Mouse (Mus musculus): Measurements from ENCODE around the gene Olfr1360. TPM values are rescaled to one million over a fixed set of nuclear protein-coding genes. Genes with fewer than 3 reads are reported as not detected.
A peak's percentile ranks its signal among the peaks of the same experiment; 100 is the strongest.
"Not testable (repeated sequence)": the region's sequence is repeated elsewhere in the genome, so short reads cannot be mapped to it uniquely, and the experiment has no call there.

The Olfr1360 gene
- polyA plus RNA-seq, 1 experiment, result not detected

DNA sequence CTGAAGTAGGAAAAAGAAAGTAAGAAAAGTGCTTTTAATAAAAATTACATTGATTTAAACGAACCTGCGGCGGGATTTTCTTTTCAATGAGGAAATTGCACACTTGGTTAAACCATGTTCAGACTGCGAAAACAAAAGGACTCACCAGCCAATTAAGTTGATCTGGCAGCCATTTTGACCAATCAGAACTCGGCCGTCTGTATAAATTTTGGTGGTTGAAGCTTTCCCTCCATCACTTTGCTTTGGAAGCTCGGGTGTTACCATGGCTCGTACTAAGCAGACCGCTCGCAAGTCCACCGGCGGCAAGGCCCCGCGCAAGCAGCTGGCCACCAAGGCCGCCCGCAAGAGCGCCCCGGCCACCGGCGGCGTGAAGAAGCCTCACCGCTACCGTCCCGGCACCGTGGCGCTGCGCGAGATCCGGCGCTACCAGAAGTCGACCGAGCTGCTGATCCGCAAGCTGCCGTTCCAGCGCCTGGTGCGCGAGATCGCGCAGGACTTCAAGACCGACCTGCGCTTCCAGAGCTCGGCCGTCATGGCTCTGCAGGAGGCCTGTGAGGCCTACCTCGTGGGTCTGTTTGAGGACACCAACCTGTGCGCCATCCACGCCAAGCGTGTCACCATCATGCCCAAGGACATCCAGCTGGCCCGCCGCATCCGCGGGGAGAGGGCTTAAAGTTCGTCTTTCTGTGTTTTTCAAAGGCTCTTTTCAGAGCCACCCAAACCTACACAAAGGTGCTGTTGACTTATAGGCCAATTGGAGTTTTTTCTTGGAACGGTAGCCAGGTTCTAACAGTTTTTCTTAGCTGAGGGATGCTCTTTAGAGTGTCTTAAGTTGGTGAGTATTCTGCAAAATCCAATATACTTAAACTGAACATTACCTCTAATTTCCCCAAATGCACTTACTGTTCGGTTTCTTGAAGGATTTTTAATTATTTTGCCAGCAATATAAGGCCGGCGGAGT is 40.5 kb upstream of the Olfr1360 start, which contains the start of gene Hist1h3h:
Hist1h3h (plus strand) TSS at position 263 of the 961 bp plus-strand sequence.
- Histone ChIP-seq H3K4me1 (ENCODE audit: control insufficient read depth, insufficient read depth, insufficient read length, low read length) (peaks cover 12% of the 10 kb centered on the region; the same call in 1 of the 2 replicates), H3K27ac (ENCODE audit: insufficient read depth, low read depth, low read length) (peak within 1 kb of the TSS; percentile 81), H3K4me3 (ENCODE audit: low read depth, low read length) (peak within 1 kb of the TSS; percentile 54)
- H3K36me3 ChIP-seq (ENCODE audit: control insufficient read depth, insufficient read depth, low read length); H3K27me3 ChIP-seq (ENCODE audit: control insufficient read depth, insufficient read depth, low read length): not testable (repeated sequence)
- TF ChIP-seq POLR2A (IDR thresholded peaks at IDR 0.05; ENCODE audit: low read depth, low read length), result peak; percentile 52; the same call in 1 of the 2 replicates
- 3% methylated on average over 27 of the region's 56 CpGs for WGBS

GRCm38 (mm10) chr13:21716540-21717391 is 39.6 kb upstream of the Olfr1360 start:
- WGBS, result under 1% methylated on average over 16 of the region's 38 CpGs
- H3K4me1 ChIP-seq (ENCODE audit: control insufficient read depth, insufficient read depth, insufficient read length, low read length); H3K27me3 ChIP-seq (ENCODE audit: control insufficient read depth, insufficient read depth, low read length); H3K36me3 ChIP-seq (ENCODE audit: control insufficient read depth, insufficient read depth, low read length): not testable (repeated sequence)
- peak overlapping the region; percentile 58 for H3K4me3 ChIP-seq (ENCODE audit: low read depth, low read length)
- peak overlapping the region; percentile 81 for H3K27ac ChIP-seq (ENCODE audit: insufficient read depth, low read depth, low read length)

DNA sequence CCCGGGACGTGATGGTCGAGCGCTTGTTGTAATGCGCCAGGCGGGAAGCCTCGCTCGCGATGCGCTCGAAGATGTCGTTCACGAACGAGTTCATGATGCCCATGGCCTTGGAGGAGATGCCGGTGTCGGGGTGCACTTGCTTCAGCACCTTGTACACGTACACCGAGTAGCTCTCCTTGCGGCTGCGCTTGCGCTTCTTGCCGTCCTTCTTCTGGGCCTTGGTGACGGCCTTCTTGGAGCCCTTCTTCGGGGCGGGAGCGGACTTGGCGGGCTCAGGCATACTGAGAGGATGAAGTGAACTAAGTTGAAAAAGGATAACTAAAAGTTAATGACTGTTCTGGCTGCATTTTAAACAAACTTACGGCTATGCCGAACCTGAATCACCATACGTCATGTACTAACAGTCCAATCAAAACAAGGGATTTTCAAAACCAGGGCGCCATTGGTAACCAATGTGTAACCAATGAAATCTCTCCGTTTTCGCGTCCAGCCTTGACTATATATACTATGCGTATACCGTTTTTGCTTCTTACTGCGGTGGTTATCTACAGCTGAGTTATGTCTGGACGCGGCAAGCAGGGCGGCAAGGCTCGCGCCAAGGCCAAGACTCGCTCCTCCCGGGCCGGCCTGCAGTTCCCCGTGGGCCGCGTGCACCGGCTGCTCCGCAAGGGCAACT is 38.8 kb upstream of the Olfr1360 start, which contains the start of the genes Hist1h2bl and Hist1h2ai:
Hist1h2bl (minus strand) TSS at position 280 of the 676 bp plus-strand sequence.
Hist1h2ai (plus strand) TSS at position 559 of the 676 bp plus-strand sequence.
- WGBS, result under 1% methylated on average over 37 of the region's 50 CpGs
- TF ChIP-seq POLR2A (IDR thresholded peaks at IDR 0.05; ENCODE audit: low read depth, low read length), result peak; percentile 19; the same call in 1 of the 2 replicates
- peak within 1 kb of the TSS; percentile 88 for H3K27ac ChIP-seq (ENCODE audit: insufficient read depth, low read depth, low read length)
- not testable (repeated sequence) for H3K4me1 ChIP-seq (ENCODE audit: control insufficient read depth, insufficient read depth, insufficient read length, low read length); H3K36me3 ChIP-seq (ENCODE audit: control insufficient read depth, insufficient read depth, low read length); H3K27me3 ChIP-seq (ENCODE audit: control insufficient read depth, insufficient read depth, low read length)
- peak within 1 kb of the TSS; percentile 75 for H3K4me3 ChIP-seq (ENCODE audit: low read depth, low read length)

DNA sequence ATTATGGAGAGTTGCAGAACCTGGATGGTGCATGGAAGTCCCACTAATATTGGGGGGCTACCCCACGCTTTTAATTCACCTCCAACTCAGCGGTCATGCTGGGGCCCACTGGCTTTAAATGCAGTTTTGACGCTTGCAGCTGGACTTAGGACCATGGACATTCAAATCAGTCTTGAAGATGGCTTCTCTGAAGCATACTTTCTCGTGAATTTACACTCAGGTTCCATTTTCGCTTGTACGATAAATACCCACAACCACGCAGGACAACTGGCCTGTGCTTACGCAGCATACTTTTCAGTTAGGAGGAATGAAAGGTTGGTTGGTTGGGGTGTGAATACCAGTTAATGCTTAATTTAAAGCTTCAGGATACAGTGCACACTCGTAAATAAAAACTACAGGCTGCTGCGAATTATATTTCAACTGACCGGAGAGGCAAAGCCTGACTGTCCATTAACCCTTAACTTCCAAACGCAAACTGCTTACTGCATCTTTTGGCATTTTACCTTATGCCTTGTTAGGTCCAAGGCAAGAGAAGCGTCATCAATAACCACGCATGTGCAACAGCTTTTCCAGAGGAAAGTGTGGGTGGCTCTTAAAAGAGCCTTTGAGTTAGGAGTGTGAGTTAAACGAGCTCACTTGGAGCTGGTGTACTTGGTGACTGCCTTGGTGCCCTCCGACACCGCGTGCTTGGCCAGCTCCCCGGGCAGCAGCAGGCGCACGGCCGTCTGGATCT is 38.1 kb upstream of the Olfr1360 start:
- H3K27me3 ChIP-seq (ENCODE audit: control insufficient read depth, insufficient read depth, low read length), result no peaks in the 10 kb centered on the region
- H3K36me3 ChIP-seq (ENCODE audit: control insufficient read depth, insufficient read depth, low read length), result no peaks in the 10 kb centered on the region
- peak overlapping the region; percentile 65 for H3K27ac ChIP-seq (ENCODE audit: insufficient read depth, low read depth, low read length)
- H3K4me1 ChIP-seq (ENCODE audit: control insufficient read depth, insufficient read depth, insufficient read length, low read length), result peaks cover 8% of the 10 kb centered on the region; the same call in 1 of the 2 replicates
- TF ChIP-seq POLR2A (IDR thresholded peaks at IDR 0.05; ENCODE audit: low read depth, low read length) (no peak), CTCF (IDR thresholded peaks at IDR 0.05; ENCODE audit: extremely low read depth, insufficient read length, insufficient replicate concordance, low read depth, low read length) (no peak)
- WGBS, result under 1% methylated on average over 22 of the region's 22 CpGs
- H3K4me3 ChIP-seq (ENCODE audit: low read depth, low read length), result peak overlapping the region; percentile 63

DNA sequence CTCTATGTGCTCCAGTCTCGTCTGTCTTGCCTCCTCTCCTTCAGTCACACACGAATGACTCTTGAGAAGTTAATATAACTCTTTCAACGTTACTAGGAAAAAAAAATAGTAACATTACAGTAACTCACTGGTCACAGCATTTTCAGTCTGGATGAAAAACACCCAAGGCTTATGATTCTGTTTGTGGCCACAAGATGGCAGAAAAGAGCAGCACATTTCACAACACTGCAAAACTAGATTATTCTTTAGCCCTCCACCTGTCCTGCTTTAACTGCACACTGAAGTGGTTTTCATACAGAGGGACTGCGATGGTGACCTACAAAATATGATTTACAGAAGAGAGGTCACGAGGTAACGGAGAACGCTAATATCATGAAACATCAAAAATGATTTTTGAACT is 37.5 kb upstream of the Olfr1360 start:
- under 1% methylated on average over 7 of the region's 7 CpGs for WGBS
- TF ChIP-seq POLR2A (IDR thresholded peaks at IDR 0.05; ENCODE audit: low read depth, low read length) (no peak), CTCF (IDR thresholded peaks at IDR 0.05; ENCODE audit: extremely low read depth, insufficient read length, insufficient replicate concordance, low read depth, low read length) (no peak)

DNA sequence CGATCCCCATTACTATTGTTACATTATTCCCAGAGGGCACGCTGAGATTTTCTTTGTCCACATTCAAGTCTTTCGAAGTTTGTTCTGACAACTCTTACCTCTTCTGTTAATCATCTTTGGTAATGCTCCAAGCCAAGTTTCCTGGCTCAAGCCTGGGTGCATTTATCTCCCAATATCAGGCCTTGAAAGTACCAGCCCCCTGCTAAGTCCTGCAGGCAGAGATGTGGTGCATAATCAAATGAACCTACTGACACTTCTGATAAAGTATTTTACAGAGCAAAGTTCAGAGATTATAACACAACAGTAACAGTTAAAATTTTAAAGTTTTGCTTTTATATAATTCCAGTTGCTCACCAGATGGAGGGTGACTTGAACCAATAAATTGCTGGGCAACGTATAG is 34.5 kb upstream of the Olfr1360 start:
- WGBS, result 19% methylated on average over 4 of the region's 4 CpGs
- Histone ChIP-seq H3K4me1 (ENCODE audit: control insufficient read depth, insufficient read depth, insufficient read length, low read length) (peaks cover 8% of the 10 kb centered on the region; the same call in 1 of the 2 replicates), H3K36me3 (ENCODE audit: control insufficient read depth, insufficient read depth, low read length) (no peaks in the 10 kb centered on the region), H3K27ac (ENCODE audit: insufficient read depth, low read depth, low read length) (no peak overlapping the region), H3K27me3 (ENCODE audit: control insufficient read depth, insufficient read depth, low read length) (no peaks in the 10 kb centered on the region), H3K4me3 (ENCODE audit: low read depth, low read length) (no peak overlapping the region)
- TF ChIP-seq POLR2A (IDR thresholded peaks at IDR 0.05; ENCODE audit: low read depth, low read length) (no peak), CTCF (IDR thresholded peaks at IDR 0.05; ENCODE audit: extremely low read depth, insufficient read length, insufficient replicate concordance, low read depth, low read length) (no peak)

More for the DNA sequence above, 37.5 kb upstream of the Olfr1360 start:
- H3K4me3 ChIP-seq (ENCODE audit: low read depth, low read length), result no peak overlapping the region
- H3K36me3 ChIP-seq (ENCODE audit: control insufficient read depth, insufficient read depth, low read length), result no peaks in the 10 kb centered on the region
- peaks cover 8% of the 10 kb centered on the region; the same call in 1 of the 2 replicates for H3K4me1 ChIP-seq (ENCODE audit: control insufficient read depth, insufficient read depth, insufficient read length, low read length)
- H3K27ac ChIP-seq (ENCODE audit: insufficient read depth, low read depth, low read length), result 0 out of 2 replicates have a peak overlapping the region, but pooled peaks have one; percentile 65
- no peaks in the 10 kb centered on the region for H3K27me3 ChIP-seq (ENCODE audit: control insufficient read depth, insufficient read depth, low read length)
